Mouse (Mus musculus) heart, embryonic 12.5 days (tissue): ENCODE measurements around the gene Otud7b. TPM values are rescaled to one million over a fixed set of nuclear protein-coding genes. Genes with fewer than 3 reads are reported as not detected.
A peak's percentile ranks its signal among the peaks of the same experiment; 100 is the strongest.

Experiments used
- ATAC-seq: fragments of 200-750 bp; cut with Nextera tagmentation; 2 replicates; pipeline ENCODE4 v1.8.0; 2017; ENCODE audit warnings: moderate TSS enrichment, moderate library complexity; ENCODE audit not compliant: insufficient number of reproducible peaks, low FRiP score
- H3K27ac ChIP-seq: fragments of 300-500 bp; sonication (generic); 2 replicates; pipeline ENCODE4 v1.5.1; 2016; ENCODE audit warnings: mild to moderate bottlenecking, moderate library complexity; ENCODE audit not compliant: poor library complexity, severe bottlenecking
- H3K27me3 ChIP-seq: fragments of 300-500 bp; sonication (generic); replicated peaks from 2 replicates; pipeline ENCODE4 v1.6.1; 2016; ENCODE audit warnings: mild to moderate bottlenecking, moderate library complexity
- H3K36me3 ChIP-seq: fragments of 300-500 bp; sonication (generic); 2 replicates; pipeline ENCODE4 v1.6.1; 2016; ENCODE audit warnings: mild to moderate bottlenecking, moderate library complexity
- H3K4me1 ChIP-seq: fragments of 300-500 bp; sonication (generic); replicated peaks from 2 replicates; pipeline ENCODE4 v1.6.1; 2016; ENCODE audit warnings: mild to moderate bottlenecking
- H3K4me2 ChIP-seq: fragments of 300-500 bp; sonication (generic); 2 replicates; pipeline ENCODE4 v1.6.1; 2016; ENCODE audit warnings: mild to moderate bottlenecking, moderate library complexity
- H3K4me3 ChIP-seq: fragments of 300-500 bp; sonication (generic); 2 replicates; pipeline ENCODE4 v1.5.1; 2016; ENCODE audit warnings: mild to moderate bottlenecking
- H3K9ac ChIP-seq: fragments of 300-500 bp; sonication (generic); 2 replicates; pipeline ENCODE4 v1.6.1; 2016; ENCODE audit warnings: mild to moderate bottlenecking, moderate library complexity
- H3K9me3 ChIP-seq: fragments of 300-500 bp; sonication (generic); replicated peaks from 2 replicates; pipeline ENCODE4 v1.6.1; 2016; ENCODE audit warnings: mild to moderate bottlenecking, moderate library complexity
- WGBS: fragments of 180-500 bp; shearing (Covaris S2); methylation state at CpG from one replicate; pipeline ENCODE4 v1.1.7; 2016; 5-methylcytosine and 5-hydroxymethylcytosine counted together
- polyA plus RNA-seq: library from polyadenylated mRNA; unstranded; fragments of >200 nt; fragmentation: Nextera tagmentation; extraction: Ambion mirVana; gene quantifications from 2 replicates; pipeline ENCODE4 v1.2.1, GENCODE M21; 2016

Otud7b gene
- polyA plus RNA-seq, 1 experiment from 2014 or later = 22.2 TPM

DNA sequence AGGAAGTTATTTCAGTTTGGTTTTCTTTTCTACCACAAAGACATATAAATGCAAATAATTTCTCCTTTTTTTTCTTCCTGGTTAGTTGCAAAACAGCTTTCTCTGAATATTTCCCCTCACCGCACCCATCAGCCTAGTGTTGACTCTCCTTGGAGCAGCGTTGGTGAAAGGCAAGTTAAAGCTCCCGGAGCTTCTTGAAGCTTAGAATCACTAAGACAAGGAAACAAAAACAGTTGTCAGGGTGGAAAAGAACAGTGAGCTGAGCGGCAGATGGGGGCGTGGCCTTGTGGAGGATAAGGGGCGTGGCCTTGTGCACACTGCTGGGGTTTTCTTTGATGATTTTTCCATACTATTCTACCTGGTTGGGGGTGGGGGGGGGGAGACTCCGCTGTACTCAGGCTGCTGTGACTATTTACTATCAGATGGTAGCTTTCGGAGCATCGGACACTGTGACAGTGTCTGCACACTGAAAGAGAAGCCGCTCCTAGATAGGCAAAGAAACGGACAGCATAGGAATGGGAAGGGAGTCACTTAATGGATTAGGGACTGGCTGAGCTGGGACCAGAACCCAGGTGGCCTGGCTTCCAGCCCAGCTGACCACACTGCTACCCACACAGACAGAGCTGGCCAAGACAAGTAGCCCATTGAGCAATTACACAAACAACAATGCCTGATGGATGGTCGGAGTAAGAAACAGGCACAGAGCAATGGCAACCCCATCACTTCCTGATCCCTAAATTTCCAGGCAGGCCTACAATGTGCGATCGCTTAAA lies 2.0 kb upstream of the Otud7b start:
- peak overlapping the region; percentile 58; the same call in 1 of the 2 replicates for H3K9ac ChIP-seq
- no peak overlapping the region; the same call in 1 of the 2 replicates for H3K27ac ChIP-seq
- peak; percentile 43; the same call in 1 of the 2 replicates for ATAC-seq
- no peaks in the 10 kb centered on the region for H3K36me3 ChIP-seq
- H3K9me3 ChIP-seq = no peaks in the 10 kb centered on the region
- H3K4me3 ChIP-seq = peak overlapping the region; percentile 36
- H3K27me3 ChIP-seq = no peaks in the 10 kb centered on the region
- H3K4me1 ChIP-seq = peaks cover 24% of the 10 kb centered on the region
- WGBS = 19% methylated on average over 14 of the region's 14 CpGs
- H3K4me2 ChIP-seq = peak overlapping the region; percentile 64

DNA sequence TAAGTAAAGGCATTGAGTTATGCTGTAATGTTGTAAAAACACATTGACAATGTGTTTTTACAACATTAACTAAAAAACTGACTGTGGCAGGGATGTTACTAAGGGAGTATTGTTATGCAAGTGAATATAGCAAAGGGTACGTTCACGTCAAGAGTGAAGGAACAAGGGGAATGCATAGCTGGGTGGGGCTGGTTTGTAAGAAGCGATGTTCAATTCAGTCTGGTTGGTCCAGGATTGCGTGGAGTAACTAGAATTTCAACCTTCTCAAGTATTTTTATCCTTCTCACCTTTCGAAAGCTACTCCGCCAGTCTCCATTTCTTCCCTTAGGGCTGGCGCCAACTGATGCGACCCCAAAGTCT lies 446 bp upstream of the Otud7b start:
- peak overlapping the region; percentile 94 for H3K27ac ChIP-seq
- no peak; the same call in 1 of the 2 replicates for ATAC-seq
- no peaks in the 10 kb centered on the region for H3K9me3 ChIP-seq
- H3K4me3 ChIP-seq = peak overlapping the region; percentile 87
- peak overlapping the region; percentile 95 for H3K9ac ChIP-seq
- H3K4me2 ChIP-seq = peak overlapping the region; percentile 76
- H3K36me3 ChIP-seq = 0 out of 2 replicates have a peak, but pooled peaks cover 4% of the 10 kb centered on the region
- H3K4me1 ChIP-seq = peaks cover 20% of the 10 kb centered on the region
- no peaks in the 10 kb centered on the region for H3K27me3 ChIP-seq
- WGBS = 2% methylated on average over 8 of the region's 8 CpGs

DNA sequence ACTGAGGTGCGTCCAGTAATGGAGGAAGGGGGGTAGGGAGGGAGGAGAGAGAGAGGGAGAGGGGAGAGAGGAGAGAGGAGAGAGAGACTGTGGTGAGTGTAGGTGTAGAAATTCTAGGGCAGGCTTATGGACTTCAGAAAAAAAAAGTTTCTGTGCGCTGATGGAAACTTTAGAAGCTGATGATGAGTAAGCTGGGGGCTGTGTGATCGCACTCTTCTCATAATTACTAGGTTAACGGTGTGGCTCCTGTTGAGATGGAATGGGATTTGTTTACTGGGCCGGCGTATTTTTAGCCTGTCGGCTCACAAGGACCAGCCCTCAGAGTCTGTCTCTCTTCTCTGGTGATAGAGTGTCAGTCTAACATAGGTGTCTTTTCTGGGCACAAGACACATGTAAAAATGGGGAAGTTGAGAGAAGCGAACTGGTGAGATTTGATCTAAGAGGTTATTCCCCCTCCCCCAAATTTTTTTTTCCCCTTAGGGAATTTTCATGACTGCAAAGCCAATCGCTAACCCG lies 963 bp downstream of the Otud7b start:
- H3K9me3 ChIP-seq = no peaks in the 10 kb centered on the region
- ATAC-seq = peak; percentile 37; the same call in 1 of the 2 replicates
- 6% methylated on average over 10 of the region's 10 CpGs for WGBS

GRCm38 (mm10) chr3:96106151-96106550 lies 1.8 kb downstream of the Otud7b start:
- Histone ChIP-seq H3K4me2 (peak overlapping the region; percentile 38; the same call in 1 of the 2 replicates), H3K4me1 (peaks cover 23% of the 10 kb centered on the region), H3K9ac (no peak overlapping the region), H3K36me3 (0 out of 2 replicates have a peak, but pooled peaks cover 4% of the 10 kb centered on the region), H3K9me3 (no peaks in the 10 kb centered on the region), H3K4me3 (no peak overlapping the region), H3K27me3 (no peaks in the 10 kb centered on the region), H3K27ac (no peak overlapping the region)
- WGBS = 89% methylated on average over 4 of the region's 4 CpGs
- ATAC-seq = no peak

More for the DNA sequence above, 963 bp downstream of the Otud7b start:
- H3K4me2 ChIP-seq = peak overlapping the region; percentile 76
- H3K27ac ChIP-seq = peak overlapping the region; percentile 94
- H3K4me1 ChIP-seq = peaks cover 19% of the 10 kb centered on the region
- H3K9ac ChIP-seq = peak overlapping the region; percentile 95
- H3K27me3 ChIP-seq = no peaks in the 10 kb centered on the region
- H3K4me3 ChIP-seq = peak overlapping the region; percentile 87
- 0 out of 2 replicates have a peak, but pooled peaks cover 4% of the 10 kb centered on the region for H3K36me3 ChIP-seq

DNA sequence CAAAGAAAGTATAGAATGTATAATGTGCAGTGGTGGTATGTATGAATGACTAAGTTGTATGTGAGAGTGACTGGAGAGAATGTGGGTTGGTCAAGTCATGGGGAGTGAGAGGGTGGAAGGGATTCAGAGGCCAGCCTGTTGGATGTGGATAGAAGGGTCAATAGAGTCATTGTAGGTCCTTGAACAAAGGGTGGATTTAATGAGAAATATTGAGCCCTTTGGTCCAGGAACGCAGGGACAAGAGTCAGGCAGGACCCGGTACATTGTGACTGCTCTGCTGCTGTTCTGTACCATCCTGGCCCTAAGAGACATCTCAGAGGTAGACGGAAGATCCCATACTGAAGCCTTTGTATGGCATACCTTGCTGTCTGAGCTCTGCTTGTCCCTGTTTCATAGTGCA lies 4.0 kb downstream of the Otud7b start:
- no peak for ATAC-seq
- H3K9ac ChIP-seq = no peak overlapping the region
- WGBS = 92% methylated on average over 3 of the region's 3 CpGs
- 0 out of 2 replicates have a peak, but pooled peaks cover 4% of the 10 kb centered on the region for H3K36me3 ChIP-seq
- H3K4me3 ChIP-seq = no peak overlapping the region
- no peaks in the 10 kb centered on the region for H3K9me3 ChIP-seq
- H3K27ac ChIP-seq = no peak overlapping the region
- peaks cover 24% of the 10 kb centered on the region for H3K4me1 ChIP-seq
- H3K4me2 ChIP-seq = no peak overlapping the region
- no peaks in the 10 kb centered on the region for H3K27me3 ChIP-seq

- 30% methylated on average over 3 of the region's 3 CpGs for WGBS
- Histone ChIP-seq H3K27ac (no peak overlapping the region), H3K9ac (no peak overlapping the region), H3K4me3 (no peak overlapping the region), H3K4me1 (peaks cover 31% of the 10 kb centered on the region), H3K4me2 (no peak overlapping the region; the same call in 1 of the 2 replicates), H3K9me3 (no peaks in the 10 kb centered on the region), H3K27me3 (no peaks in the 10 kb centered on the region), H3K36me3 (0 out of 2 replicates have a peak, but pooled peaks cover 3% of the 10 kb centered on the region)
- no peak for ATAC-seq
Observed at GRCm38 (mm10) chr3:96113251-96113650, 8.9 kb downstream of the Otud7b start.

DNA sequence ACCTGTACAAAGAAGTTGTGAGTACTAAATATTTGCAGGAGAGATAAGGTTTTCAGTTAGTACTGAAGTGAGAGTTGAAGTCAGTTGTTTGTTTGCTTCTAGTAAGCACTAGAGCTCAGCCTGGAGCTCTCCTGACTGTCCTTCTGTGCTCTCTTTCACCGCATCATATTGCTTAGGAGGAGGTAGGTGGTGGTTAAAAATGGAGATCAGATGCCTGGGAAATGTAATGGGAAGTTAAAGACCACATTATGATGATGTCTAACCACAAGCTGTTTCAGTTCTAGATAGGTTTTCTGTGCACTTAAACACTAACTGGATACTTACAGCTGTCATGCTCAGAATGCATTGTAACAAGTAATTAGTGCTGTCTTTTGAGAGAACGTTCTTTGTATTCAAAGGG lies 13.8 kb downstream of the Otud7b start:
- Histone ChIP-seq H3K9ac (no peak overlapping the region), H3K27ac (no peak overlapping the region)
- 73% methylated on average over 2 of the region's 2 CpGs for WGBS

DNA sequence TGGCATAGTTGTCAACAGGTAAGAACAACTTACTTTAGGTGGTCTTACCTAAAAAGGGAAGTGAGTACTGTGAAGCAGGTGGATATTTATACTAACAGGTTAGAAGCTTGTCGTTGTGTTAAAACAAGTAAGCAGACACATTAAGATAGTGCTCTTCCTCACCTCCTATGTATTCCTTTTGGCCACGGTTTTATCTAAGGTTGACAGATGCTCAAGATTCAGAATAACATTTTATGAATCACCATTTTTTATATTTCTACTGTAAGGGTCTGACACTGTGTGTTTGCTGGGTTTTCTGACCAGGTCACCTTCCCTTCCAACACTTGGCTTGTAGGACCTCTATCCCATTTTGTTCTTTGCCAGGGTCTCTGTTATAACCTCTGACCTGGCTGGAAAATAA lies 14.4 kb downstream of the Otud7b start:
- H3K36me3 ChIP-seq = 0 out of 2 replicates have a peak, but pooled peaks cover 4% of the 10 kb centered on the region
- ATAC-seq = no peak
- H3K4me1 ChIP-seq = peaks cover 12% of the 10 kb centered on the region
- H3K27ac ChIP-seq = no peak overlapping the region
- no peak overlapping the region for H3K4me3 ChIP-seq
- no peak overlapping the region for H3K9ac ChIP-seq
- no peaks in the 10 kb centered on the region for H3K9me3 ChIP-seq
- H3K4me2 ChIP-seq = no peak overlapping the region
- WGBS = 90% methylated on average over 2 of the region's 2 CpGs
- H3K27me3 ChIP-seq = no peaks in the 10 kb centered on the region

More for the DNA sequence above, 13.8 kb downstream of the Otud7b start:
- Histone ChIP-seq H3K4me3 (no peak overlapping the region), H3K27me3 (no peaks in the 10 kb centered on the region), H3K4me1 (peaks cover 18% of the 10 kb centered on the region), H3K36me3 (0 out of 2 replicates have a peak, but pooled peaks cover 4% of the 10 kb centered on the region), H3K4me2 (no peak overlapping the region), H3K9me3 (no peaks in the 10 kb centered on the region)
- ATAC-seq = no peak

- no peak for ATAC-seq
- Histone ChIP-seq H3K36me3 (0 out of 2 replicates have a peak, but pooled peaks cover 4% of the 10 kb centered on the region), H3K4me2 (no peak overlapping the region), H3K9me3 (no peaks in the 10 kb centered on the region), H3K4me3 (no peak overlapping the region), H3K4me1 (peaks cover 16% of the 10 kb centered on the region), H3K27ac (no peak overlapping the region), H3K9ac (no peak overlapping the region), H3K27me3 (no peaks in the 10 kb centered on the region)
- 87% methylated on average over 5 of the region's 5 CpGs for whole genome bisulfite sequencing
Observed at GRCm38 (mm10) chr3:96124235-96124634, 19.9 kb downstream of the Otud7b start.

- Histone ChIP-seq H3K27me3 (no peaks in the 10 kb centered on the region), H3K4me3 (no peak overlapping the region), H3K4me1 (peaks cover 28% of the 10 kb centered on the region), H3K9me3 (no peaks in the 10 kb centered on the region), H3K27ac (peak overlapping the region; percentile 28; the same call in 1 of the 2 replicates), H3K36me3 (0 out of 2 replicates have a peak, but pooled peaks cover 3% of the 10 kb centered on the region), H3K4me2 (no peak overlapping the region), H3K9ac (no peak overlapping the region)
- peak; percentile 55 for ATAC-seq
Observed at GRCm38 (mm10) chr3:96128128-96128527, 23.8 kb downstream of the Otud7b start.

- Histone ChIP-seq H3K27me3 (no peaks in the 10 kb centered on the region), H3K4me2 (no peak overlapping the region), H3K9ac (no peak overlapping the region), H3K9me3 (no peaks in the 10 kb centered on the region), H3K4me1 (peaks cover 34% of the 10 kb centered on the region), H3K27ac (no peak overlapping the region), H3K36me3 (peaks cover 8% of the 10 kb centered on the region; the same call in 1 of the 2 replicates), H3K4me3 (no peak overlapping the region)
- WGBS = 82% methylated on average over 3 of the region's 3 CpGs
- ATAC-seq = no peak
Observed at GRCm38 (mm10) chr3:96132478-96132877, 28.2 kb downstream of the Otud7b start.
